Mouse (Mus musculus) C2C12 (cell line): ENCODE measurements around the gene Fam53b.

Experiments used
- CTCF ChIP-seq: IDR thresholded peaks from one replicate; pipeline ENCODE4 v1.5.1; 2011; ENCODE audit not compliant: control insufficient read depth, insufficient read depth, insufficient read length
- MAX ChIP-seq: IDR thresholded peaks from one replicate; pipeline ENCODE4 v1.6.1; 2011; ENCODE audit warnings: mild to moderate bottlenecking, control low read depth
- MYOG ChIP-seq: IDR thresholded peaks from one replicate; pipeline ENCODE4 v1.6.1; 2011; ENCODE audit not compliant: control insufficient read depth, insufficient read length; ENCODE audit errors: extremely low read depth
- USF1 ChIP-seq: IDR thresholded peaks from one replicate; pipeline ENCODE4 v1.6.1; 2011; ENCODE audit warnings: low read depth, mild to moderate bottlenecking, control low read depth, moderate library complexity

DNA sequence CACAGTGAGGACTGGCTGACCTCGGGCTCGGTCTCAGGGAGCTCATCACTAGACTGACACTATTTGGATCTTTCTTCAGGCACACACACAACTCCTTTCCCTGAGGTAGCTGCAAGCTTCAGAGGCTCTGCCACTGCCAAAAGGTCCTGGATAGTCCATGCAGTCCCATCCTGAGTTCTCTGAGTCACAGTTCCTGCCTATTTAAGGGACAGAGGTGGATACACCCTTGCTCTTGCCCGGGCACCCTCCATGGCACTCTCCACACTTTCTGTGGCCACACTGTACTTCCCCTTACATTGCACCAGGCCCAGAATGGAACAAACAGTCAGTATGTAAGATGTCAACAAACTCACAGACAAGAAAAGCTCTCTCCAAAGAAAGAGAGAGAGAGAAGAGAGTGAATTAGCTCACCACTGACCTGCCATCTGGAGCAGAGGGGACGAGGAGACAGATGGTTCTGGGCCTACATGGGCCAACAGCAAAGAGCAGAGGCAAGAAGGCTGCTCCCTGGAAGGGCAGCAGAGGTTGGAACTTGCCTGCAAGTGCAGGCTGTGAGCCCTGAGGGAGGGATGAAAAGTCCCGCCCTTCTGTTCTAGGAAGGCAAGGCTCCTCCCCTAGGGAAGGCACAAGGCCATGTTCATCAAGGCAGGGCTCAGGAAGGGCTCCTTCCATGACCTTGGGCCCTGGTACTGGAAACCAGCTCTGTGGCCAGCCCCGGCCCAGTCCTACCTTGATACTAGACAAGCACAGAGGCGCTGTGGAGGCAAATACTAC lies 37.2 kb downstream of the Fam53b start:
- TF ChIP-seq CTCF (no peak), USF1 (no peak), MYOG (no peak), MAX (no peak)
